Mouse (Mus musculus): ENCODE measurements around the gene Olfr994.

Gene Olfr994

DNA sequence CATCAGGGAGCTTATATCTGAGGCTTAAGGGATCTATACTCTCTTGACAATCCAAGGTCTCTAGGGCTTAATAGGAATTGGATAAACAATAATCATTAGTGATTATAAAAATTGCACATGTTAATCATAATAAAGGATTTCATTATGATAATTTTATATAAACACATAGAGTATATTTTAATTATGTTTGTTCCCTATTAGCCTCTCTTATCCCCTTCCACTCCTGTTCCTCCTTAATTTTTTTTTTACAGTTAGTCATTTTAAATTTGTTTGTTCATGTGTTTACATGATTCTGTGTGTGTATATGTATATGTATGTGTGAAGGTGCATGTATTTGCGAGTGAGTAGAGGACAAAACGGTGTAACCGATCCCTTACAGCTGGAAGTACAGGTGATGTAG is at the start of gene Olfr994:
Olfr994 (minus strand) TSS at position 101 of the 400 bp plus-strand sequence.
- in situ Hi-C loops (cut with MboI, MseI): no loop called here

GRCm38 (mm10) chr2:85466801-85467325 is 30.6 kb upstream of the Olfr994 start:
- in situ Hi-C loops (cut with MboI, MseI): no loop called here

- in situ Hi-C loops (cut with MboI, MseI): no loop called here
Measured at GRCm38 (mm10) chr2:85443539-85443938, 7.3 kb upstream of the Olfr994 start, which contains the start of gene Olfr995. Gene Olfr995 (minus strand): TSS chr2:85443639.

DNA sequence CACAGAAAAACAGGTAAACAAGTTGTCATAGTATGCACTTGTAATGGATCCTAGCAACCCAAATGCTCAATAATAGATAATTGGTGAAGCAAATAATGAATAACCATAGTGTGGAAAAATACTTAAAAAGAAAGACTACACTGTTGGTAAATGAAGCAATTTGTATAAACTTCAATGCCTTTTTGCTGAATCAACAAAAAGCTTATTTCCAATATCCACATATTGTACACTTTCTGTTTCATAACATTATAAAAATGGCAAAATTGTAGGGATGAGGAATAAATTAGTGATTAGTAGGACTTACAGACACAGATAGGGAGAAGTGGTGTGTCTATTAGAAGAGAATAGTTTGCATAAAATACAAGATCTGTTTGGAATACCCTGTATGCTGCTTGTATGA is 6.3 kb upstream of the Olfr994 start:
- in situ Hi-C loops (cut with MboI, MseI): no loop called here

GRCm38 (mm10) chr2:85425893-85426292 is 10.4 kb downstream of the Olfr994 start:
- in situ Hi-C loops (cut with MboI, MseI): no loop called here

- in situ Hi-C loops (cut with MboI, MseI): no loop called here
Measured at GRCm38 (mm10) chr2:85414777-85415176, 21.5 kb downstream of the Olfr994 start, which contains the start of gene Olfr993. Gene Olfr993 (minus strand): TSS chr2:85414877.

DNA sequence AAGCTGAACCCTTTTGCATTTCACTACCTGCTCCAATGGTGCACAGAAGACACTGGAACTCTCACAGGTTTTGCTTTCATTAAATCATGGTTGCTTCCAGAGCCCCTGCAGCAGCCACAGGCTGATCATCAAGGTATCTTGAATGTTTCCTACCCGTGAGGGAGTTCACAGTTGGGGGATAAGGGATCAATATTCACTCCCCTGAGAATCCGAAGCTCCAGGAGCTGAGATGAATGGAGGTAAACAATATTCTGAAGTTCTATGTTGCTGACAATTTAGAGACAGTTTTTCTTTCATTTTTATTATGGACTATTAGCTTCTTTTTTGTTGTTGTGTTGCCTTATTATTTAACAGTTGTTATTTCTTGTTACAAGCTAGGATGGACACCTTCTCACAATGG is 26.9 kb downstream of the Olfr994 start, which contains the start of gene Olfr992:
Olfr992 (minus strand) TSS at position 101 of the 400 bp plus-strand sequence.
- in situ Hi-C loops (cut with MboI, MseI): no loop called here

Data from regulatory T cell (primary cell).